Mouse (Mus musculus) heart, embryonic 15.5 days (tissue): ENCODE results near the gene Plbd1. TPM values are rescaled to one million over a fixed set of nuclear protein-coding genes. Genes with fewer than 3 reads are reported as not detected.

Experiments used
- ATAC-seq: fragments of 200-750 bp; cut with Nextera tagmentation; replicated peaks from 2 replicates; pipeline ENCODE4 v1.8.0; 2017; ENCODE audit warnings: low read depth, moderate TSS enrichment; ENCODE audit not compliant: insufficient number of reproducible peaks, insufficient read depth, low FRiP score
- H3K27ac ChIP-seq: fragments of 300-500 bp; sonication (generic); 2 replicates; pipeline ENCODE4 v1.5.1; 2015; ENCODE audit warnings: mild to moderate bottlenecking, inconsistent platforms
- H3K27me3 ChIP-seq: fragments of 300-500 bp; sonication (generic); 2 replicates; pipeline ENCODE4 v1.6.1; 2015; ENCODE audit warnings: inconsistent platforms
- H3K36me3 ChIP-seq: fragments of 300-500 bp; sonication (generic); 2 replicates; pipeline ENCODE4 v1.6.1; 2015; ENCODE audit warnings: mild to moderate bottlenecking, inconsistent platforms
- H3K4me1 ChIP-seq: fragments of 300-500 bp; sonication (generic); replicated peaks from 2 replicates; pipeline ENCODE4 v1.6.1; 2015; ENCODE audit warnings: inconsistent platforms
- H3K4me2 ChIP-seq: fragments of 300-500 bp; sonication (generic); 2 replicates; pipeline ENCODE4 v1.6.1; 2015; ENCODE audit warnings: inconsistent platforms, mild to moderate bottlenecking, moderate library complexity
- H3K4me3 ChIP-seq: fragments of 300-500 bp; sonication (generic); 2 replicates; pipeline ENCODE4 v1.5.1; 2015; ENCODE audit warnings: mild to moderate bottlenecking, inconsistent platforms
- H3K9ac ChIP-seq: fragments of 300-500 bp; sonication (generic); 2 replicates; pipeline ENCODE4 v1.6.1; 2015; ENCODE audit warnings: mild to moderate bottlenecking, inconsistent platforms
- H3K9me3 ChIP-seq: fragments of 300-500 bp; sonication (generic); replicated peaks from 2 replicates; pipeline ENCODE4 v1.6.1; 2016; ENCODE audit warnings: inconsistent platforms
- WGBS: fragments of 180-500 bp; shearing (Covaris S2); methylation state at CpG from one replicate; pipeline ENCODE4 v1.1.7; 2015; ENCODE audit warnings: mixed read lengths; 5-methylcytosine and 5-hydroxymethylcytosine counted together
- polyA plus RNA-seq: library from polyadenylated mRNA; unstranded; fragments of >200 nt; fragmentation: Nextera tagmentation; extraction: Ambion mirVana; gene quantifications from 2 replicates; pipeline ENCODE4 v1.2.1, GENCODE M21; 2015

Gene Plbd1
- polyA plus RNA-seq = 4.8 and 5.6 TPM in 2 replicates

- peaks cover 22% of the 10 kb centered on the region for H3K27me3 ChIP-seq
- no peak for ATAC-seq
- no peak within 1 kb of the TSS for H3K27ac ChIP-seq
- H3K4me1 ChIP-seq = peaks cover 12% of the 10 kb centered on the region
- WGBS = 2% methylated on average over 19 of the region's 19 CpGs
- peak within 1 kb of the TSS; percentile 88 for H3K4me2 ChIP-seq
- H3K36me3 ChIP-seq = no peaks in the 10 kb centered on the region
- H3K4me3 ChIP-seq = peak within 1 kb of the TSS; percentile 52
- peak within 1 kb of the TSS; percentile 56 for H3K9ac ChIP-seq
- no peaks in the 10 kb centered on the region for H3K9me3 ChIP-seq
Observed at GRCm38 (mm10) chr6:136661706-136662016, at the start of gene Plbd1. Gene Plbd1 (minus strand): TSS chr6:136661928.

DNA sequence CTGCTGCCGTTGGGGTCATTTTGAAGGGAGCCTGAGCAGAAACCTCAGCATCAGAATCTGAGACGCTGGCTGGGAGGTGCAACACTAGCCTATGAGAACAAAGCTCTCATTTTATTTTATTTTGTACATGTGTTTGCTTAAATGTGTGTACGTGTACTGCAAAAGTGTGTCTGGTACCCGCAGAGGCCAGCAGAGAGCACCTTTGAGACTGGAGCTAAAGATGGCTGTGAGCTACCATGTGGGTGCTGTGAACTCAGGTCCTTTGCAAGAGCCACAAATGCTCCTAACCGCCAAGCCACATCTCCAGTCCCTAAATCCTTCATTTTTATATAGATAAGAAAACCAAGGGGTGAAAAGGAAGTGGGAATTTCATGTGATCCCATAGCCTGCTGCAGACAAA lies 48.7 kb upstream of the Plbd1 start:
- Histone ChIP-seq H3K4me3 (no peak overlapping the region), H3K4me2 (no peak overlapping the region), H3K4me1 (no peaks in the 10 kb centered on the region), H3K9me3 (no peaks in the 10 kb centered on the region), H3K36me3 (no peaks in the 10 kb centered on the region), H3K27ac (no peak overlapping the region), H3K27me3 (no peaks in the 10 kb centered on the region), H3K9ac (no peak overlapping the region)
- no peak for ATAC-seq
- WGBS = 86% methylated on average over 5 of the region's 5 CpGs

DNA sequence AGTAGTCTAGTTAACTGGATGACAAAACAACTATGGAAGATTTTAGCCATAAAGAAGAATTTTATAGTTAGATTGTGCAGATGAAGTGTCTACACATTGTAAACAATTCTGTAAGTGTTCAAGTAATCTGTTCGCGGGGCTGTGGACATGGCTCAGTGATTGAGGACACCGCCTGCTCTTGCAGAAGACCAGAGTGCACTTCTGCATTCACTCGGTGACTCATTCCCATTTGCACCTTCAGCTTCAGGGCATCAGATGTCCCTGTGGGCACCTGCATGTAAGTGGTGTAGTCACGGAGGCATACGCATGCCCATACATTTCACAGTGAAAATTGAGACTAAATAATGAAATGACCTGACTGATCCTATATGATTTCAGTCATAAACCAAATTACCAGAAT lies 46.9 kb upstream of the Plbd1 start:
- no peak overlapping the region for H3K27ac ChIP-seq
- no peak overlapping the region for H3K4me2 ChIP-seq
- H3K4me3 ChIP-seq = no peak overlapping the region
- H3K9me3 ChIP-seq = no peaks in the 10 kb centered on the region
- H3K9ac ChIP-seq = no peak overlapping the region
- 94% methylated on average over 6 of the region's 6 CpGs for WGBS
- no peak for ATAC-seq
- no peaks in the 10 kb centered on the region for H3K36me3 ChIP-seq
- H3K4me1 ChIP-seq = no peaks in the 10 kb centered on the region
- no peaks in the 10 kb centered on the region for H3K27me3 ChIP-seq

- Histone ChIP-seq H3K36me3 (no peaks in the 10 kb centered on the region), H3K9me3 (no peaks in the 10 kb centered on the region), H3K9ac (no peak overlapping the region), H3K27me3 (no peaks in the 10 kb centered on the region), H3K27ac (no peak overlapping the region), H3K4me3 (no peak overlapping the region), H3K4me1 (peaks cover 8% of the 10 kb centered on the region), H3K4me2 (no peak overlapping the region)
- ATAC-seq = no peak
- WGBS = 90% methylated on average over 3 of the region's 3 CpGs
Observed at GRCm38 (mm10) chr6:136701878-136702277, 40.1 kb upstream of the Plbd1 start.

- H3K9me3 ChIP-seq = no peaks in the 10 kb centered on the region
- H3K27ac ChIP-seq = no peak overlapping the region
- peaks cover 8% of the 10 kb centered on the region for H3K4me1 ChIP-seq
- no peak for ATAC-seq
- 71% methylated on average over 5 of the region's 5 CpGs for WGBS
- H3K36me3 ChIP-seq = no peaks in the 10 kb centered on the region
- H3K4me3 ChIP-seq = no peak overlapping the region
- H3K9ac ChIP-seq = no peak overlapping the region
- H3K4me2 ChIP-seq = no peak overlapping the region
- no peaks in the 10 kb centered on the region for H3K27me3 ChIP-seq
Observed at GRCm38 (mm10) chr6:136701185-136701584, 39.5 kb upstream of the Plbd1 start.

DNA sequence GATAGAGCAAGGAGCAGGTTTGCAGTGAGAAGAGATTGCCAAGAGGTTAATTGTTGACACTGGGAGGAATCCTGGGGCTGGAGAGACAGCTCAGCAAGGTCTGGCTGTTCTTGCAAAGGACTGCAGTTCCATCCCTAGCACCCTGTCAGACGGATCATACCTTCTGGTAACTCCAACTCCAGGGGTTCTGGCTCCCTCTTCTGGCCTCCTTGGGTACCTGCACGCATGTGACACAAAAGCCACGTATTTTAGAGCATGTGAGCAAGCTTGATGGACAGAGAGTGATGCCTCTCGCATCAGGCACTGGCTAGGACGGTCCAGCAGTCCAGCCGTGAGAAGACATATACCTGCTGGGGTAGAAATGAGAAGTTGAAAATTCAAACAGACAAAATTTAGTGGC lies 29.6 kb upstream of the Plbd1 start:
- no peak overlapping the region for H3K9ac ChIP-seq
- H3K27me3 ChIP-seq = no peaks in the 10 kb centered on the region
- no peaks in the 10 kb centered on the region for H3K9me3 ChIP-seq
- no peak overlapping the region for H3K4me3 ChIP-seq
- no peak overlapping the region for H3K4me2 ChIP-seq
- H3K4me1 ChIP-seq = no peaks in the 10 kb centered on the region
- H3K27ac ChIP-seq = no peak overlapping the region
- no peaks in the 10 kb centered on the region for H3K36me3 ChIP-seq
- no peak for ATAC-seq
- 89% methylated on average over 6 of the region's 6 CpGs for WGBS

DNA sequence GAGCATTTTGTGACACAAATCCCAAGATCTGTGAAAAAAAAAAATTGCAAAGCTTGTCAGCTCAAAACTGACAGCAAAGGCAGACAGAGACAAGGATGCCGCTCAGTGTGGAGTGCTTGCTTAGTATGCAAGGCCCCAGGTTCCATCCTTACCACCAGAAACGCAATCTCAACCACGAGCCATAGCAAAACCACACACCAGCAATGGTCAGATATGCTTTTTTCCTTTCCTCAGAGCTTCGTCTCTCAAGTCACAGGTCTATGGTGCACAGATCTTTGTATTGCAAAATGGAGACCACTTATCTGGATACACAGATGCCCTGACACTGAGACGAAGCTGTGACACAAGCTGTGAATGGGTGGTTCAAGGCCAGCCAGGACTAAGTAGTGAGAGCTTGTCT lies 28.8 kb upstream of the Plbd1 start:
- H3K4me2 ChIP-seq = no peak overlapping the region
- H3K36me3 ChIP-seq = no peaks in the 10 kb centered on the region
- no peaks in the 10 kb centered on the region for H3K9me3 ChIP-seq
- no peak overlapping the region for H3K4me3 ChIP-seq
- H3K4me1 ChIP-seq = no peaks in the 10 kb centered on the region
- no peak overlapping the region for H3K9ac ChIP-seq
- H3K27me3 ChIP-seq = no peaks in the 10 kb centered on the region
- no peak for ATAC-seq
- H3K27ac ChIP-seq = no peak overlapping the region
- WGBS = 75% methylated on average over 5 of the region's 5 CpGs

DNA sequence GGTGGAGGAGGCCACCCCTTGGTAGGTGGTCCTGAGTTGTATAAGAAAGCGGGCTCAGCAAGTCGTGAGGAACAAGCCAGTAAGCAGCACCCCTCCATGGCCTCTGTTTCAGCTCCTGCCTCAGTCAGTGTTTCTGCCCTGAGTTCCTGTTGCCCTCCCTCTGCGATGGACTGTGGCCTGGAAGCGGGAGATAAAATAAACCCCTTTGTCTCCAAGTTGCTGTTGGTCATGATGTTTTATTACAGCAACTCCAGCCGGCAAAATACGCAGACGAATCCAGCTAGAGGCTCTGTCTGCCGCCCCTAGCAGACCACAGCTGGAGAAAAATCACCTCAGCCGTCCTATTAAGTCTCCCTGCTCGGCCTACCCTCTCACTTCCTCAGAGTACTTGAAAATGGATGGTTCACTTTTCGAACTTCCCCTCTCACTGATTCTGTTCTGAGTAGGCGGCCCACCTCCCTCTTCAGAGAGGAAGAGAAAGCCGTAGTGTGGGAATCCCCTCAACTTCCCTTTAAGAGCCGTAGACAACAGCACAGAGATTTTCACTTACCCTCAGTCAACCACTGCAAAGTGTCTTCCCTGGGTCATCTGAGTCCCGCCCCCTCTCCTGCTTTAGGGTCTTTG lies 28.2 kb upstream of the Plbd1 start:
- H3K36me3 ChIP-seq = no peaks in the 10 kb centered on the region
- ATAC-seq = no peak
- H3K27me3 ChIP-seq = no peaks in the 10 kb centered on the region
- 62% methylated on average over 15 of the region's 15 CpGs for WGBS
- H3K9ac ChIP-seq = no peak overlapping the region
- H3K4me2 ChIP-seq = no peak overlapping the region
- no peaks in the 10 kb centered on the region; the same call in 1 of the 2 replicates for H3K4me1 ChIP-seq
- H3K27ac ChIP-seq = no peak overlapping the region
- no peaks in the 10 kb centered on the region for H3K9me3 ChIP-seq
- H3K4me3 ChIP-seq = no peak overlapping the region

GRCm38 (mm10) chr6:136685433-136685832 lies 23.7 kb upstream of the Plbd1 start:
- no peak overlapping the region for H3K9ac ChIP-seq
- no peak for ATAC-seq
- H3K4me1 ChIP-seq = peaks cover 4% of the 10 kb centered on the region
- no peaks in the 10 kb centered on the region for H3K36me3 ChIP-seq
- WGBS = 56% methylated on average over 5 of the region's 5 CpGs
- no peak overlapping the region for H3K27ac ChIP-seq
- no peaks in the 10 kb centered on the region for H3K27me3 ChIP-seq
- H3K4me3 ChIP-seq = no peak overlapping the region
- no peak overlapping the region for H3K4me2 ChIP-seq
- H3K9me3 ChIP-seq = no peaks in the 10 kb centered on the region

DNA sequence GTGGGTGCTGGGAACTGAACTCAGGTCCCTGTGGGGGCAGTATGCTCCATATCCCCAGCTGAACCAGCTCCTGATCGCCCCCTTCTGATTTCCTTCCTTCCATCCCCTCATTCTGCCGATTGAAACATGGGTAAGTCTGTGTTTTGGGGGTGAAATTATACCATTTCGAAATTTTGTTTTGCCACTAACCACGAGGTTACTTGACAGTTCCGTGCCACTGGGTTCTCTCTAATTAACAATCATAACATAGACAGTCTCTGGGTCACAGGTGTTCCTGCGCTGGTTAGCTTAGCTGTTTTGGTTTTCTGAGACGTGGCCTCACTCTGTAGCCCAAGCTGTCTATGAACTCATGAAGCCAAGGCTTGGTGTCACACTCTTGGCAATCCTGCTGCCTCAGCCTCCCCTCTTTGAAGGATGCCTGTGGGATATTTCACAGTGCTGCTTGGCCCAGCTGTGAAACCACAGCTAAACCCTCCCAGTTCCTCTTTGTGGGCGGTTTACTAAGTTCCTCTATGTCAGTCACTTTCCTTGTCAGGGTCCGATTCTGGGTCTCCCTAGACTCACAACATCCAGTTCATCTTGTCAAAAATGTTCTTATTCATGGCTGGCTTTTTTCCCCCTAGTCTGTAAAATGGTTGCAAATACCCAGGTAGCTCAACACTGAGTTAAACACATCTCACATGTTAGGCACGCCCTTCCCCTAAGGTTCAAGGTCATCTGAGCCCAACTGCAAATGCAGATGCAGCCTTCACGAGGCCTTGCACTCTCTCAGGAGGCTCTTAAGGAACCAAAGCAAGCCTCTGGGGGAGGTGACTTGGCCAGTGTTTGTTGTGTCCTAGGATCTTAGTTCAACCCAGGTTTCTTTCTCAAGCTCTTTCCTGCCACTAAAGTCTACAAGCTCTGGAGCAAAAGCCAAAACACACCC lies 21.9 kb upstream of the Plbd1 start:
- no peak overlapping the region for H3K4me2 ChIP-seq
- no peak overlapping the region for H3K27ac ChIP-seq
- no peaks in the 10 kb centered on the region for H3K9me3 ChIP-seq
- no peak overlapping the region for H3K9ac ChIP-seq
- 83% methylated on average over 11 of the region's 11 CpGs for WGBS
- H3K36me3 ChIP-seq = no peaks in the 10 kb centered on the region
- H3K4me1 ChIP-seq = peaks cover 4% of the 10 kb centered on the region
- no peak for ATAC-seq
- H3K4me3 ChIP-seq = no peak overlapping the region
- no peaks in the 10 kb centered on the region for H3K27me3 ChIP-seq

- 35% methylated on average over 2 of the region's 2 CpGs for WGBS
- no peak for ATAC-seq
Observed at GRCm38 (mm10) chr6:136679381-136679780, 17.7 kb upstream of the Plbd1 start.

More at GRCm38 (mm10) chr6:136679381-136679780, 17.7 kb upstream of the Plbd1 start:
- Histone ChIP-seq H3K9me3 (0 out of 2 replicates have a peak, but pooled peaks cover under 1% of the 10 kb centered on the region), H3K27ac (no peak overlapping the region), H3K36me3 (no peaks in the 10 kb centered on the region), H3K4me3 (no peak overlapping the region), H3K9ac (no peak overlapping the region), H3K4me1 (peaks cover 1% of the 10 kb centered on the region; the same call in 1 of the 2 replicates), H3K4me2 (no peak overlapping the region), H3K27me3 (no peaks in the 10 kb centered on the region)
